Mouse (Mus musculus): ENCODE results near the gene Eif4a2. TPM values are rescaled to one million over a fixed set of nuclear protein-coding genes. Genes with fewer than 3 reads are reported as not detected.

The Eif4a2 gene
- polyA plus RNA-seq, 1 experiment from 2014 or later, result 237 TPM

DNA sequence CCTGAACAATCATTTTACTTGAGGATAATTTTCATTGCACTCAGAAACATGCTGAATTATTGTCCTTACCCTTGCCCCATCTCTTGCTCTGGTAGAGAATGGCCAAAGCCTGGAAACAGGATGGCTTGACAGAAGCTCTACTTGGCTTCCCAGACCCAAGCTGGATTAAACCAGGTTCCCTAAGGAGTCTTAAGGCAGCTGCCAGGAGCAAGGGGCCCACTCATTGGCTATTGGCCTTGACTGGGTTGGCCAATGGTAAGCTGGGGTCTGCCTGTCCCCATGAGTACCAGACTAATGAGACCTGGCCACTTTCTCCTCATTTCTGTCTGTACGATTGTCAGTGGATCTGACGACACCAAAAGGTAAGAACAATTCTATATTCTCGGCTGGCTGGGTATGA lies 39.0 kb downstream of the Eif4a2 start, which contains the start of gene Adipoq:
Gene Adipoq, plus strand, starts transcription at position 257 of the 400 bp plus-strand sequence.
- 86% methylated on average over 3 of the region's 3 CpGs for WGBS
- H3K4me2 ChIP-seq, result no peak within 1 kb of the TSS

DNA sequence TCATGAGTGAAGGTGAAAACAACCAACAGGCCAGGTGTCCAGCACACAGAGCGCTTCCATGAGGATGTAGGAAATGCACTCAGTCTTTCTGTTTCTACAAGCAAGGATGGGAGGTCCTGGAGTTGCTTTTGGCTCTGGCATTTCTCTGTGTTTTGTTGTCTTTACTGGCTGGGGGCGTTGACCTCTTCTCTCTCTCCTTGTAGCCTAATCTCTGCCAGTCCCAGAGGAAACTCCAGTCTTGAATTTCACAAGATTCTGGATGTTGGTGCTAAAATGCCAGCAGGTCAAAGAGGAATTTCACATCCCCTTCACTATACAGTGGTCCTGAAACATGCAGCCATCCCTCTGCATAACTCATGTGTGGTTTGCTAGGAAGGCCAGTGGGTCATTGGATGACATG lies 41.7 kb downstream of the Eif4a2 start:
- 73% methylated on average over 2 of the region's 2 CpGs for WGBS
- no peaks in the 10 kb centered on the region for H3K9me3 ChIP-seq

More for the DNA sequence above, 39.0 kb downstream of the Eif4a2 start, which contains the start of gene Adipoq:
- Histone ChIP-seq H3K9me3 (no peaks in the 10 kb centered on the region), H3K4me3 (replicated peaks) (no peak within 1 kb of the TSS), H3K4me1 (replicated peaks) (no peaks in the 10 kb centered on the region; the same call in 1 of the 2 replicates), H3K27ac (no peak within 1 kb of the TSS), H3K27me3 (no peaks in the 10 kb centered on the region), H3K9ac (replicated peaks) (no peak within 1 kb of the TSS), H3K36me3 (no peaks in the 10 kb centered on the region)
- no peak for ATAC-seq (ENCODE audit: insufficient number of reproducible peaks, insufficient read depth, low FRiP score, low TSS enrichment, low read depth)

DNA sequence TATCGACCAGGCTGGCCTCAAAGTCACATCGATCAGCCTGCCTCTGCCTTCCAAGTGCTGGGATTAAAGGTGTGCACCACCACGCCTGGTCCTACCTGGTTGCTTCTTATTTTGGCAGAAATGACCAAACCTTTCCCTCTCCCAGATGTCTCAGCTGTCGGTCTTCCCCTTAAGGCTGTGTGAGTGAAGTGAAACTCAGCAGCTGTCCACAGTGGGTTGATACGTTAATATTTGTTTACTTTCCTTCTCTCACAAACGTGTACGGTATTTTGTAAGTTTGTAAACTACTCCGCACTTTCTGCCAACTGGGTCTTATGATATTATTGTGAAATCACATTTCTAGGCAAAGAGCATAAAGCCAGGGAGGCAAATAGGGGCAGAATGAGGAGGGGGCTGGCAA lies 42.2 kb downstream of the Eif4a2 start:
- no peak overlapping the region for H3K4me3 ChIP-seq (replicated peaks)
- H3K9ac ChIP-seq (replicated peaks), result no peak overlapping the region
- no peaks in the 10 kb centered on the region; the same call in 1 of the 2 replicates for H3K4me1 ChIP-seq (replicated peaks)
- no peak overlapping the region for H3K27ac ChIP-seq
- no peaks in the 10 kb centered on the region for H3K36me3 ChIP-seq
- no peaks in the 10 kb centered on the region for H3K27me3 ChIP-seq
- H3K9me3 ChIP-seq, result no peaks in the 10 kb centered on the region
- H3K4me2 ChIP-seq, result no peak overlapping the region
- no peak for ATAC-seq (ENCODE audit: insufficient number of reproducible peaks, insufficient read depth, low FRiP score, low TSS enrichment, low read depth)
- WGBS, result 84% methylated on average over 8 of the region's 8 CpGs

More for the DNA sequence above, 41.7 kb downstream of the Eif4a2 start:
- Histone ChIP-seq H3K4me2 (no peak overlapping the region), H3K36me3 (no peaks in the 10 kb centered on the region), H3K27ac (no peak overlapping the region), H3K4me3 (replicated peaks) (no peak overlapping the region), H3K27me3 (no peaks in the 10 kb centered on the region), H3K4me1 (replicated peaks) (no peaks in the 10 kb centered on the region; the same call in 1 of the 2 replicates), H3K9ac (replicated peaks) (no peak overlapping the region)
- no peak for ATAC-seq (ENCODE audit: insufficient number of reproducible peaks, insufficient read depth, low FRiP score, low TSS enrichment, low read depth)

GRCm38 (mm10) chr16:23151423-23151822 lies 44.2 kb downstream of the Eif4a2 start:
- Histone ChIP-seq H3K9ac (replicated peaks) (no peak overlapping the region), H3K36me3 (no peaks in the 10 kb centered on the region), H3K27me3 (no peaks in the 10 kb centered on the region), H3K4me3 (replicated peaks) (no peak overlapping the region), H3K27ac (no peak overlapping the region), H3K4me1 (replicated peaks) (no peaks in the 10 kb centered on the region), H3K4me2 (no peak overlapping the region), H3K9me3 (no peaks in the 10 kb centered on the region)
- WGBS, result 19% methylated on average over 2 of the region's 2 CpGs
- no peak for ATAC-seq (ENCODE audit: insufficient number of reproducible peaks, insufficient read depth, low FRiP score, low TSS enrichment, low read depth)

DNA sequence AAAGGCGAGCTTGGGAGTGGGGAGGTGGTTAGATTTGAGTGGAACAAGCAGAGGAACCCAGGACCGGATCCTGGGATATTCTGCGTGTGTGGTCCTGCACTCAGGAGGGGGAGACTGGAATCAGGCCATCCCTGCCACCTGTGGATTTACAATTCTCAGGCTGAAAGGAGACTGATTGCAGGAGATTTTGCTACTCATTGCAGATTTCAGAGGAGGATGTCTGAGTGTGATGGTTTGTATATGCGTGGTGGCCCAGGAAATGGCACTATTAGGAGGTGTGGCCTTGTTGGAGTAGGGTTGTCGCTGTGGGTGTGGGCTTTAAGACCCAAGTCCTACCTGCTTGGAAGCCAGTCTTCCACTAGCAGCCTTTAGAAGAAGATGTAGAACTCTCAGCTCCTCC lies 47.0 kb downstream of the Eif4a2 start:
- Histone ChIP-seq H3K4me1 (replicated peaks) (no peaks in the 10 kb centered on the region), H3K9me3 (no peaks in the 10 kb centered on the region), H3K27ac (no peak overlapping the region), H3K27me3 (no peaks in the 10 kb centered on the region), H3K9ac (replicated peaks) (no peak overlapping the region), H3K36me3 (no peaks in the 10 kb centered on the region), H3K4me3 (replicated peaks) (no peak overlapping the region), H3K4me2 (no peak overlapping the region)
- 83% methylated on average over 5 of the region's 5 CpGs for WGBS
- no peak for ATAC-seq (ENCODE audit: insufficient number of reproducible peaks, insufficient read depth, low FRiP score, low TSS enrichment, low read depth)

- Histone ChIP-seq H3K36me3 (no peaks in the 10 kb centered on the region), H3K4me3 (replicated peaks) (no peak overlapping the region), H3K9ac (replicated peaks) (no peak overlapping the region), H3K4me2 (no peak overlapping the region), H3K27me3 (no peaks in the 10 kb centered on the region), H3K4me1 (replicated peaks) (no peaks in the 10 kb centered on the region), H3K27ac (no peak overlapping the region), H3K9me3 (no peaks in the 10 kb centered on the region)
- no peak for ATAC-seq (ENCODE audit: insufficient number of reproducible peaks, insufficient read depth, low FRiP score, low TSS enrichment, low read depth)
- whole genome bisulfite sequencing, result 92% methylated on average over 13 of the region's 13 CpGs
Observed at GRCm38 (mm10) chr16:23157013-23157412, 49.8 kb downstream of the Eif4a2 start.

- Histone ChIP-seq H3K27ac (no peak overlapping the region), H3K36me3 (no peaks in the 10 kb centered on the region), H3K9ac (replicated peaks) (no peak overlapping the region), H3K4me1 (replicated peaks) (no peaks in the 10 kb centered on the region), H3K27me3 (no peaks in the 10 kb centered on the region), H3K9me3 (no peaks in the 10 kb centered on the region), H3K4me3 (replicated peaks) (no peak overlapping the region), H3K4me2 (no peak overlapping the region)
- 90% methylated on average over 7 of the region's 7 CpGs for WGBS
- no peak for ATAC-seq (ENCODE audit: insufficient number of reproducible peaks, insufficient read depth, low FRiP score, low TSS enrichment, low read depth)
Observed at GRCm38 (mm10) chr16:23158292-23158691, 51.0 kb downstream of the Eif4a2 start.

DNA sequence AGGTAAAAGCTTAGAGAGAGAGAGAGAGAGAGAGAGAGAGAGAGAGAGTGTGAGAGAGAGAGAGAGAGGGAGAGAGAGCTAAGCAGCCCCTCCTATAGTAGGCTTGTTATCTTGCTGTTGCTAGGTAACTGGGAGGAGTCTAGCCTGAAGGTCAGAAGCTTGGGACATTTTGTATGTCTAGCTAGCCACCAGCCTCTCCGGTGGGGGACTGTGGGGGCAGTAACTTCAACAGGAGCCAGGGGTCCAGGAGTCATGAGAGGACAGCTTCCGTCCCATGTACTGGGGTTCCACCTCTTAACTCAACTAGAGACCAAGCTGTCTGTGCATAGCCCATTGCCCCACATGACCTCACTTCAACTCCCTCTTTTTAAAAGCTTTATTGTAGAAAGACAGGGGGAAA lies 51.7 kb downstream of the Eif4a2 start:
- Histone ChIP-seq H3K4me2 (no peak overlapping the region), H3K9me3 (no peaks in the 10 kb centered on the region), H3K27me3 (no peaks in the 10 kb centered on the region), H3K9ac (replicated peaks) (no peak overlapping the region), H3K4me3 (replicated peaks) (no peak overlapping the region), H3K36me3 (no peaks in the 10 kb centered on the region), H3K4me1 (replicated peaks) (no peaks in the 10 kb centered on the region), H3K27ac (no peak overlapping the region)
- no peak for ATAC-seq (ENCODE audit: insufficient number of reproducible peaks, insufficient read depth, low FRiP score, low TSS enrichment, low read depth)
- 59% methylated on average over 2 of the region's 2 CpGs for WGBS

- Histone ChIP-seq H3K9ac (replicated peaks) (no peak overlapping the region), H3K9me3 (no peaks in the 10 kb centered on the region), H3K36me3 (no peaks in the 10 kb centered on the region), H3K4me1 (replicated peaks) (no peaks in the 10 kb centered on the region), H3K27me3 (no peaks in the 10 kb centered on the region), H3K4me3 (replicated peaks) (no peak overlapping the region), H3K27ac (no peak overlapping the region), H3K4me2 (no peak overlapping the region)
- no peak for ATAC-seq (ENCODE audit: insufficient number of reproducible peaks, insufficient read depth, low FRiP score, low TSS enrichment, low read depth)
- WGBS, result 74% methylated on average over 2 of the region's 2 CpGs
Observed at GRCm38 (mm10) chr16:23159749-23160148, 52.5 kb downstream of the Eif4a2 start.

GRCm38 (mm10) chr16:23162116-23162515 lies 54.9 kb downstream of the Eif4a2 start:
- no peaks in the 10 kb centered on the region for H3K9me3 ChIP-seq
- no peaks in the 10 kb centered on the region for H3K4me1 ChIP-seq (replicated peaks)
- no peak overlapping the region for H3K9ac ChIP-seq (replicated peaks)
- H3K4me3 ChIP-seq (replicated peaks), result no peak overlapping the region
- H3K4me2 ChIP-seq, result no peak overlapping the region
- no peak overlapping the region for H3K27ac ChIP-seq
- WGBS, result 86% methylated on average over 3 of the region's 3 CpGs
- no peaks in the 10 kb centered on the region for H3K36me3 ChIP-seq
- H3K27me3 ChIP-seq, result no peaks in the 10 kb centered on the region
- no peak for ATAC-seq (ENCODE audit: insufficient number of reproducible peaks, insufficient read depth, low FRiP score, low TSS enrichment, low read depth)
